Mouse (Mus musculus) embryonic fibroblast, embryonic 13.5 days (primary cell): Measurements from ENCODE around the gene Rnf144b.

ENCODE experiments used
- CTCF ChIP-seq: IDR thresholded peaks from 2 replicates; pipeline ENCODE4 v1.5.1; 2011; ENCODE audit warnings: mild to moderate bottlenecking, control low read depth, low read length, moderate library complexity, borderline replicate concordance; ENCODE audit not compliant: insufficient read depth
- POLR2A ChIP-seq: IDR thresholded peaks from 2 replicates; pipeline ENCODE4 v1.6.1; 2011; ENCODE audit warnings: low read depth, mild to moderate bottlenecking, control low read depth, low read length, moderate library complexity

DNA sequence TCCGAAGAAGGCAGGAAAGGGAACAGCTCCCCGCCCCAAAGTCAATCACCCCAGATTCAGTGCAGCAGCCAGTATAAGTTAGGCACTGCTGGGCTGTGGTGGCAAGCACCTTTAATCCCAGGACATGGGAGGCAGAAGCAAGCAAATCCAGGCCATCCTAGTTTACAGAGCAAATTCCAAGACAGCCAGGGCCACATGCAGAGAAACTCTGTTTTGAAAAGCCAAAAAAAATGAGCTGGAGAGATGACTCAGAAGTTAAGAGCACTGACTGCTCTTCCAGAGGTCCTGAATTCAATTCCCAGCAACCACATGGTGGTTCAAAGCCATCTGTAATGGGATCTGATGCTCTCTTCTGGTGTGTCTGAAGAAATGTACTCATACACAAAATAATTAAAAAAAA, 28.7 kb upstream of the Rnf144b start:
- TF ChIP-seq CTCF, result no peak
- no peak for TF ChIP-seq POLR2A
